Mouse (Mus musculus): Measurements from ENCODE around the gene Gtdc1. TPM values are rescaled to one million over a fixed set of nuclear protein-coding genes. Genes with fewer than 3 reads are reported as not detected.

The Gtdc1 gene
- polyA plus RNA-seq, 1 experiment from 2014 or later: 9.8 TPM

- Histone ChIP-seq H3K36me3 (ENCODE audit: control insufficient read depth, insufficient read depth, low read length) (no peaks in the 10 kb centered on the region), H3K9ac (ENCODE audit: low read depth, low read length) (no peak overlapping the region), H3K27ac (ENCODE audit: low read depth, low read length) (no peak overlapping the region), H3K9me3 (replicated peaks; ENCODE audit: control insufficient read depth, low read length) (no peaks in the 10 kb centered on the region), H3K27me3 (ENCODE audit: control insufficient read depth, insufficient read depth, low read length) (no peaks in the 10 kb centered on the region), H3K4me1 (ENCODE audit: control insufficient read depth, insufficient read depth, low read length) (no peaks in the 10 kb centered on the region), H3K4me3 (ENCODE audit: low read depth, low read length) (no peak overlapping the region), H3K4me2 (no peak overlapping the region)
- 90% methylated on average over 3 of the region's 3 CpGs for WGBS (ENCODE audit: insufficient replicate concordance)
- ATAC-seq (replicated peaks; ENCODE audit: insufficient number of reproducible peaks, low FRiP score, low TSS enrichment): no peak
These were observed 3.5 kb upstream of the Gtdc1 start for GRCm38 (mm10) chr2:44930951-44931350.

GRCm38 (mm10) chr2:44928631-44929030 lies 1.2 kb upstream of the Gtdc1 start:
- Histone ChIP-seq H3K9ac (ENCODE audit: low read depth, low read length) (no peak overlapping the region), H3K36me3 (ENCODE audit: control insufficient read depth, insufficient read depth, low read length) (no peaks in the 10 kb centered on the region), H3K9me3 (replicated peaks; ENCODE audit: control insufficient read depth, low read length) (no peaks in the 10 kb centered on the region), H3K4me3 (ENCODE audit: low read depth, low read length) (no peak overlapping the region), H3K27ac (ENCODE audit: low read depth, low read length) (no peak overlapping the region), H3K27me3 (ENCODE audit: control insufficient read depth, insufficient read depth, low read length) (no peaks in the 10 kb centered on the region), H3K4me1 (ENCODE audit: control insufficient read depth, insufficient read depth, low read length) (peaks cover 3% of the 10 kb centered on the region; the same call in 1 of the 2 replicates), H3K4me2 (no peak overlapping the region)
- ATAC-seq (replicated peaks; ENCODE audit: insufficient number of reproducible peaks, low FRiP score, low TSS enrichment): no peak
- 80% methylated on average over 3 of the region's 3 CpGs for WGBS (ENCODE audit: insufficient replicate concordance)

- ATAC-seq (replicated peaks; ENCODE audit: insufficient number of reproducible peaks, low FRiP score, low TSS enrichment): peak; percentile 96
- under 1% methylated on average over 68 of the region's 95 CpGs for WGBS (ENCODE audit: insufficient replicate concordance)
These were observed 575 bp downstream of the Gtdc1 start for GRCm38 (mm10) chr2:44926683-44927481.

GRCm38 (mm10) chr2:44926167-44926682 lies 1.2 kb downstream of the Gtdc1 start:
- Histone ChIP-seq H3K27me3 (ENCODE audit: control insufficient read depth, insufficient read depth, low read length) (no peaks in the 10 kb centered on the region), H3K9ac (ENCODE audit: low read depth, low read length) (peak overlapping the region; percentile 92), H3K4me1 (ENCODE audit: control insufficient read depth, insufficient read depth, low read length) (peaks cover 3% of the 10 kb centered on the region; the same call in 1 of the 2 replicates), H3K36me3 (ENCODE audit: control insufficient read depth, insufficient read depth, low read length) (no peaks in the 10 kb centered on the region), H3K27ac (ENCODE audit: low read depth, low read length) (peak overlapping the region; percentile 98), H3K4me2 (peak overlapping the region; percentile 80), H3K4me3 (ENCODE audit: low read depth, low read length) (peak overlapping the region; percentile 84), H3K9me3 (replicated peaks; ENCODE audit: control insufficient read depth, low read length) (no peaks in the 10 kb centered on the region)
- 1% methylated on average over 17 of the region's 17 CpGs for WGBS (ENCODE audit: insufficient replicate concordance)
- no peak for ATAC-seq (replicated peaks; ENCODE audit: insufficient number of reproducible peaks, low FRiP score, low TSS enrichment)

More at GRCm38 (mm10) chr2:44926683-44927481, 575 bp downstream of the Gtdc1 start:
- H3K9ac ChIP-seq (ENCODE audit: low read depth, low read length): peak overlapping the region; percentile 94
- H3K4me2 ChIP-seq: peak overlapping the region; percentile 80
- peak overlapping the region; percentile 84 for H3K4me3 ChIP-seq (ENCODE audit: low read depth, low read length)
- peak overlapping the region; percentile 98 for H3K27ac ChIP-seq (ENCODE audit: low read depth, low read length)
- H3K9me3 ChIP-seq (replicated peaks; ENCODE audit: control insufficient read depth, low read length): no peaks in the 10 kb centered on the region
- peaks cover 3% of the 10 kb centered on the region; the same call in 1 of the 2 replicates for H3K4me1 ChIP-seq (ENCODE audit: control insufficient read depth, insufficient read depth, low read length)
- no peaks in the 10 kb centered on the region for H3K27me3 ChIP-seq (ENCODE audit: control insufficient read depth, insufficient read depth, low read length)
- no peaks in the 10 kb centered on the region for H3K36me3 ChIP-seq (ENCODE audit: control insufficient read depth, insufficient read depth, low read length)

- no peaks in the 10 kb centered on the region for H3K27me3 ChIP-seq (ENCODE audit: control insufficient read depth, insufficient read depth, low read length)
- H3K4me2 ChIP-seq: no peak overlapping the region
- peaks cover 6% of the 10 kb centered on the region; the same call in 1 of the 2 replicates for H3K4me1 ChIP-seq (ENCODE audit: control insufficient read depth, insufficient read depth, low read length)
- H3K36me3 ChIP-seq (ENCODE audit: control insufficient read depth, insufficient read depth, low read length): no peaks in the 10 kb centered on the region
- no peak for ATAC-seq (replicated peaks; ENCODE audit: insufficient number of reproducible peaks, low FRiP score, low TSS enrichment)
- no peak overlapping the region for H3K27ac ChIP-seq (ENCODE audit: low read depth, low read length)
- H3K9me3 ChIP-seq (replicated peaks; ENCODE audit: control insufficient read depth, low read length): no peaks in the 10 kb centered on the region
- no peak overlapping the region for H3K9ac ChIP-seq (ENCODE audit: low read depth, low read length)
- no peak overlapping the region for H3K4me3 ChIP-seq (ENCODE audit: low read depth, low read length)
These were observed 2.8 kb downstream of the Gtdc1 start for GRCm38 (mm10) chr2:44924618-44925017.

- 85% methylated on average over 8 of the region's 8 CpGs for WGBS (ENCODE audit: insufficient replicate concordance)
- Histone ChIP-seq H3K4me2 (no peak overlapping the region), H3K27me3 (ENCODE audit: control insufficient read depth, insufficient read depth, low read length) (no peaks in the 10 kb centered on the region), H3K4me3 (ENCODE audit: low read depth, low read length) (no peak overlapping the region), H3K9ac (ENCODE audit: low read depth, low read length) (no peak overlapping the region), H3K4me1 (ENCODE audit: control insufficient read depth, insufficient read depth, low read length) (peaks cover 6% of the 10 kb centered on the region; the same call in 1 of the 2 replicates), H3K27ac (ENCODE audit: low read depth, low read length) (no peak overlapping the region), H3K36me3 (ENCODE audit: control insufficient read depth, insufficient read depth, low read length) (no peaks in the 10 kb centered on the region), H3K9me3 (replicated peaks; ENCODE audit: control insufficient read depth, low read length) (no peaks in the 10 kb centered on the region)
- ATAC-seq (replicated peaks; ENCODE audit: insufficient number of reproducible peaks, low FRiP score, low TSS enrichment): no peak
These were observed 4.2 kb downstream of the Gtdc1 start for GRCm38 (mm10) chr2:44923056-44923883.

GRCm38 (mm10) chr2:44922500-44922899 lies 5.0 kb downstream of the Gtdc1 start:
- no peak for ATAC-seq (replicated peaks; ENCODE audit: insufficient number of reproducible peaks, low FRiP score, low TSS enrichment)
- Histone ChIP-seq H3K9ac (ENCODE audit: low read depth, low read length) (no peak overlapping the region), H3K36me3 (ENCODE audit: control insufficient read depth, insufficient read depth, low read length) (no peaks in the 10 kb centered on the region), H3K4me3 (ENCODE audit: low read depth, low read length) (no peak overlapping the region), H3K27ac (ENCODE audit: low read depth, low read length) (no peak overlapping the region), H3K9me3 (replicated peaks; ENCODE audit: control insufficient read depth, low read length) (no peaks in the 10 kb centered on the region), H3K4me2 (no peak overlapping the region), H3K27me3 (ENCODE audit: control insufficient read depth, insufficient read depth, low read length) (no peaks in the 10 kb centered on the region), H3K4me1 (ENCODE audit: control insufficient read depth, insufficient read depth, low read length) (peaks cover 6% of the 10 kb centered on the region; the same call in 1 of the 2 replicates)
- 75% methylated on average over 2 of the region's 2 CpGs for WGBS (ENCODE audit: insufficient replicate concordance)

- Histone ChIP-seq H3K4me1 (ENCODE audit: control insufficient read depth, insufficient read depth, low read length) (peaks cover 4% of the 10 kb centered on the region; the same call in 1 of the 2 replicates), H3K4me3 (ENCODE audit: low read depth, low read length) (no peak overlapping the region), H3K9ac (ENCODE audit: low read depth, low read length) (no peak overlapping the region), H3K4me2 (no peak overlapping the region), H3K36me3 (ENCODE audit: control insufficient read depth, insufficient read depth, low read length) (no peaks in the 10 kb centered on the region), H3K9me3 (replicated peaks; ENCODE audit: control insufficient read depth, low read length) (no peaks in the 10 kb centered on the region), H3K27ac (ENCODE audit: low read depth, low read length) (no peak overlapping the region), H3K27me3 (ENCODE audit: control insufficient read depth, insufficient read depth, low read length) (no peaks in the 10 kb centered on the region)
- WGBS (ENCODE audit: insufficient replicate concordance): 63% methylated on average over 3 of the region's 3 CpGs
- ATAC-seq (replicated peaks; ENCODE audit: insufficient number of reproducible peaks, low FRiP score, low TSS enrichment): no peak
These were observed 7.0 kb downstream of the Gtdc1 start for GRCm38 (mm10) chr2:44920471-44920870.
